Mouse (Mus musculus): ENCODE measurements around the gene Thbs3.

- TF ChIP-seq CTCF (IDR thresholded peaks at IDR 0.05; ENCODE audit: insufficient read depth, low read length) = no peak
- no peak for TF ChIP-seq POLR2A (IDR thresholded peaks at IDR 0.05; ENCODE audit: borderline replicate concordance, extremely low read depth, low read depth, low read length)
Measured at GRCm38 (mm10) chr3:89254994-89255393, 40.0 kb downstream of the Thbs3 start.

Data from lung, adult 2 months (tissue).